Mouse (Mus musculus): ENCODE results near the gene Uba52. TPM values are rescaled to one million over a fixed set of nuclear protein-coding genes. Genes with fewer than 3 reads are reported as not detected.

The Uba52 gene
- polyA plus RNA-seq, 1 experiment from 2014 or later, result 891 TPM

DNA sequence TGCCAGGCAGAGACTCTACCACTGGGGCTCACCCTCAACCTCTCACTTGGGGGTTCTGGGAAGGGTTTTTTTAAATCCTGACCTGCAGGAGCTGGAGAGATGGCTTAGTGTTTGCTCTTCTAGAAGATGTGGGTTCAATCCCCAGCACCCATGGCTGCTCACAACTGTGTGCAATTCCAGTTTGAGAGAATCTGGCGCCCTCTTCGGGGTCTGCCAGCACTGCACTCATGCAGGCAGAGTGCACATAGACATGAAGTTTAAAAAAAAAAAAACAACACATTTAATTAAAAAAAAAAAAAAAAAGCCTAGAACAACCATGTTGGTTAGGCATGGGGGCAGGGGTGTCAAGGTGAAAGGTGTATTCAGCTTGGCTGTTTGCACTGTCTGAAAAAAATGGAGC lies 19.7 kb upstream of the Uba52 start:
- Histone ChIP-seq H3K36me3 (peaks cover 60% of the 10 kb centered on the region), H3K27me3 (no peaks in the 10 kb centered on the region), H3K9ac (replicated peaks) (no peak overlapping the region), H3K27ac (no peak overlapping the region), H3K9me3 (no peaks in the 10 kb centered on the region), H3K4me1 (replicated peaks) (peaks cover 20% of the 10 kb centered on the region), H3K4me2 (no peak overlapping the region), H3K4me3 (replicated peaks) (no peak overlapping the region)
- no peak for ATAC-seq (ENCODE audit: insufficient number of reproducible peaks, insufficient read depth, low FRiP score, low TSS enrichment, low read depth)
- WGBS, result 100% methylated on average over 2 of the region's 2 CpGs

DNA sequence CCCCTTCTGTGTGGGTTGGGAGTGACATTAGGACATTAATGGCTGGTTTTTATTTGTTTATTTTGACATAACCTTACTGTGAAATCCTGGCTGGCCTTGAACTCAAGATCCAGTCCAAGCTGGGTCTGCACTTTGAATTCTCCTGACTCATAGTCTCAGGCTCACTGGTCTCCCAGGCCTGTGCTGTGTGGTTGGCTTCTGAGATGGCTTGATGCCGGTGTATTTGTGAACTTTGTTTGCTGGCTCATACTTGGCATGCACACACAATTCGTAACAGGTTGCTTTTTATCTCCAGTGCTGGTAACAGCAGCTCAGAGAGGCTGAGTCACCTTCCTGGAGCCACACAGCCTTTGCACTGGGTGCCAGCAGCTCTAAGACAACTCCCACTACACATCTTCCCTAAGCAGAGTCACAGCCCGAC lies 19.1 kb upstream of the Uba52 start:
- no peak for ATAC-seq (ENCODE audit: insufficient number of reproducible peaks, insufficient read depth, low FRiP score, low TSS enrichment, low read depth)
- Histone ChIP-seq H3K36me3 (peaks cover 54% of the 10 kb centered on the region), H3K9me3 (no peaks in the 10 kb centered on the region), H3K9ac (replicated peaks) (no peak overlapping the region), H3K27ac (no peak overlapping the region), H3K4me3 (replicated peaks) (no peak overlapping the region), H3K27me3 (no peaks in the 10 kb centered on the region), H3K4me1 (replicated peaks) (peaks cover 20% of the 10 kb centered on the region), H3K4me2 (no peak overlapping the region)
- 93% methylated on average over 3 of the region's 3 CpGs for WGBS

DNA sequence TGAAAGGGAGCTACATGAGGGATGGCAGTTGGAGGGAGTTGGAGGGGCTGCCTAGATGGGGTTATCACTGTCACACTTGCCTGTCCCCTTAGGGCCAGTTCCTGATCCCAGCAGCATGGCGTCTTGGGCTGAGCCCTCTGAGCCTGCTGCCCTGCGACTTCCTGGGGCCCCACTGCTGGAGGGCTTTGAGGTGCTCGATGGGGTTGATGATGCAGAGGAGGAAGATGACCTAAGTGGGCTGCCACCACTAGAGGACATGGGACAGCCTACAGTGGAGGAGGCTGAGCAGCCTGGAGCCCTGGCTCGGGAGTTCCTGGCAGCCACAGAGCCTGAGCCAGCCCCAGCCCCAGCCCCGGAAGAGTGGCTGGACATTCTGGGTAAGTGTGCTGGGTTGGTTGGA lies 18.7 kb upstream of the Uba52 start:
- no peak overlapping the region for H3K4me3 ChIP-seq (replicated peaks)
- peaks cover 50% of the 10 kb centered on the region for H3K36me3 ChIP-seq
- no peak for ATAC-seq (ENCODE audit: insufficient number of reproducible peaks, insufficient read depth, low FRiP score, low TSS enrichment, low read depth)

DNA sequence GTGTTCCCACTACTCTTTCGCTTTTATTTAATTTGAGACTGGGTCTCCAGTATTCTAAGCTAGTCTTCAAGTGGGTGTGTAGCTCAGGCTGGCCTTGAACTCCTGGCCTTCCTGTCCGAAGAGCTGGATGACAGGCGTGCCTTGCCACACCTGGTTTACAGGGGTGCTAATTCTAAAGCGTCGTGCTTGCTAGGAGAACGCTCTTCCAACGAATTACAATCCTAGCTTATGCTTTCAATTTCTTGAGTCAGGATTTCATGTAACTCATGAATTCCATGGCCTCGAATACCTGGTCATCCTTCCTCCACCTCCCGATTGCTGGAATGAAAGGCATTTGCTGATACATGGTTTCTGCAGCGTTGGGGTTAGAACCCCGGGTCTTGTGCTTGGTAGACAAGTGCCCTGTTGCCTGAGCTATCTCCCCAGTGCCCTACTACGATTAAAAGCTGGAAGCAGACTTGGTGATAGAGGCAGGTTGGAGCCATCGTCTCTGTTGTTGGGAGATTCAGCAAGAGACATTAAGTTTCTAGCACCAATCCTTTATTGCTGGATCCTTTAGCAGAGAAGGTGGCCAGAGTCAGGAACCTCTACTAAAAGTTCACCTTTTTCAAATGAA lies 17.7 kb upstream of the Uba52 start:
- Histone ChIP-seq H3K9me3 (no peaks in the 10 kb centered on the region), H3K4me2 (peak overlapping the region; percentile 79), H3K27me3 (no peaks in the 10 kb centered on the region), H3K4me3 (replicated peaks) (peak overlapping the region; percentile 78), H3K27ac (peak overlapping the region; percentile 88; the same call in 1 of the 2 replicates), H3K36me3 (peaks cover 40% of the 10 kb centered on the region), H3K4me1 (replicated peaks) (peaks cover 20% of the 10 kb centered on the region), H3K9ac (replicated peaks) (peak overlapping the region; percentile 97)
- WGBS, result 31% methylated on average over 13 of the region's 13 CpGs
- no peak for ATAC-seq (ENCODE audit: insufficient number of reproducible peaks, insufficient read depth, low FRiP score, low TSS enrichment, low read depth)

More for the DNA sequence above, 18.7 kb upstream of the Uba52 start:
- Histone ChIP-seq H3K27me3 (no peaks in the 10 kb centered on the region), H3K9me3 (no peaks in the 10 kb centered on the region), H3K4me2 (peak overlapping the region; percentile 13; the same call in 1 of the 2 replicates), H3K9ac (replicated peaks) (no peak overlapping the region), H3K4me1 (replicated peaks) (peaks cover 20% of the 10 kb centered on the region), H3K27ac (no peak overlapping the region)
- WGBS, result 78% methylated on average over 5 of the region's 5 CpGs

DNA sequence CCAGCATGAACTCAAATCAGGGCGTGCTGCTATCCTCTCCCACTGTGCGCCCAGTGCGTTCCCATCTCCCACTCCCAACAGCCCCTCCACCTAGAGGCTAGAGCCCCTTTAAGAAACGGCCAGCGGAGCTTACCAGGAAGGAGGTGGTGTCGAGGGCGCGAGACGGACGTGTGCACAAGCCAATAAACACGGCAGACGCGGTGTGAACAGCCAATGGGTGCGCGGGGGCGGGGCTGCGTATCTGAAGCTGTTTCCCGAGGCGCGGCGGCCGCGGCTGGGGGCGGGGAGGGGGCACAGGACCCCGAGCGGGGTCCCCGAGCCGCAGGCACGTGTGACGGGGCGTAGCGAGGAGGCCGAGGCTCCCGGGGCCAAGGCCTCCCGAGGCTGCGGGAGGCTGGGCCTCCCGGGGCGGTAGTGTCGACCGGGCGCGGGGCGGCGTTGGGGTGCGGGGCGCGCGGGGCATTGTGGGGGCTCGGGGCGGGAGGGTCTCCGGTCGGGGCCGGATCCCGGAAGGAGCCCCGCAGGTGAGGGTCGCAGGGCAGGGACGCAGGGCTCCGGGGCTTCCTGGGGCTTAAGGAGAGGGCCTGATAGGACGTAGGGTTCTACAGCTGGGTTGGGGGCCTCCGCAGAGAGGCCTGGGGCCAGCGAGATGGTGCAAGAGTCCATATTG lies 17.0 kb upstream of the Uba52 start, which contains the start of the genes Fkbp8 and Kxd1:
Gene Fkbp8, plus strand, starts transcription at position 213 of the 670 bp plus-strand sequence.
Gene Kxd1, minus strand, starts transcription at position 445 of the 670 bp plus-strand sequence.
- H3K27me3 ChIP-seq, result no peaks in the 10 kb centered on the region
- peak within 1 kb of the TSS; percentile 97 for H3K9ac ChIP-seq (replicated peaks)
- WGBS, result under 1% methylated on average over 51 of the region's 61 CpGs
- ATAC-seq (ENCODE audit: insufficient number of reproducible peaks, insufficient read depth, low FRiP score, low TSS enrichment, low read depth), result peak; percentile 88
- H3K4me3 ChIP-seq (replicated peaks), result peak within 1 kb of the TSS; percentile 78
- H3K4me2 ChIP-seq, result peak within 1 kb of the TSS; percentile 79
- peaks cover 20% of the 10 kb centered on the region for H3K4me1 ChIP-seq (replicated peaks)
- H3K27ac ChIP-seq, result peak within 1 kb of the TSS; percentile 88
- peaks cover 33% of the 10 kb centered on the region for H3K36me3 ChIP-seq
- no peaks in the 10 kb centered on the region for H3K9me3 ChIP-seq

- Histone ChIP-seq H3K27me3 (no peaks in the 10 kb centered on the region), H3K36me3 (peaks cover 28% of the 10 kb centered on the region), H3K4me3 (replicated peaks) (peak overlapping the region; percentile 78), H3K9ac (replicated peaks) (peak overlapping the region; percentile 97), H3K27ac (peak overlapping the region; percentile 88; the same call in 1 of the 2 replicates), H3K4me2 (peak overlapping the region; percentile 79), H3K9me3 (no peaks in the 10 kb centered on the region), H3K4me1 (replicated peaks) (peaks cover 25% of the 10 kb centered on the region)
- ATAC-seq (ENCODE audit: insufficient number of reproducible peaks, insufficient read depth, low FRiP score, low TSS enrichment, low read depth), result no peak
- WGBS, result 1% methylated on average over 8 of the region's 8 CpGs
Observed at GRCm38 (mm10) chr8:70527111-70527511, 16.5 kb upstream of the Uba52 start.

DNA sequence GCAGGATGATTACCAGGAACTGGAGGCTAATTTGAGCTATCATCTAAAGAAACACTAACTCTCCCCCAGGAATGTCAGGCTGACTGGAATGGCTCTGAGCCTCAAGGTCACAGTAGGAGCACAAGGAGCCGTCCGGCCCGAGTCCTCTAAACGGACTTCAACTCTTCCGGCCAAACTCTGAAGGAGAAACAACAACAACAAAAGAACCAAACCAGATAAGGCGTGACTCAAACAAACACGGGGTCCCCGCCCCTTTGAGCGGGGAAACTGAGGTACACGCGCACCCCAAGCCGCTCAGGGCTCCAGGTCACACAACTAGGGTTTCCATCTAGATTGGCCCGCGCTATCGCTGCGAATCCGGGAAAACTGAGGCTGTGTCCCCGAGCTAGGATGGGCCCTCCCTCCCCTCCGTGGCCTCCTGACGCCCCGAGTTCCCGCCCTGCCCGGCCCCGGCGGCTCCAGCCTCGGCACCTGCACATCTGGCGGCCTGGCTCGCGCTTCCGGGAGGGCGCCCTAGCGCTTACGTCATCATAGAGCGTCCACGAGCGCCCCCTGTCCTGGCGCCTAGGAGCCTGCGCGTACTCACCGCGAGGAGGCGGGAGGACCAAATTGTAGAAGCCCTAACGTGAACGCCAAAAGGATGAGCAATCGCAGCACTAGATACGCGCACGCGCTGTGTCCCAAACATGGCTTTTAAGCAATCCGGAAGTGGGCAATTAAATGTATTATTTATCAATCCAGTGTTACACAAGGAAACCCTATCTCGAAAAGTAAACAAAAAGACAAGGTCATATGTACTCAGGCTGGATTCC lies 12.2 kb upstream of the Uba52 start:
- peak; percentile 77 for ATAC-seq (ENCODE audit: insufficient number of reproducible peaks, insufficient read depth, low FRiP score, low TSS enrichment, low read depth)
- Histone ChIP-seq H3K4me3 (replicated peaks) (peak overlapping the region; percentile 75), H3K9me3 (no peaks in the 10 kb centered on the region), H3K4me1 (replicated peaks) (peaks cover 16% of the 10 kb centered on the region), H3K27me3 (no peaks in the 10 kb centered on the region), H3K36me3 (peaks cover 13% of the 10 kb centered on the region), H3K4me2 (peak overlapping the region; percentile 81), H3K27ac (peak overlapping the region; percentile 85), H3K9ac (replicated peaks) (peak overlapping the region; percentile 78)
- under 1% methylated on average over 49 of the region's 51 CpGs for WGBS

GRCm38 (mm10) chr8:70519606-70520005 lies 9.0 kb upstream of the Uba52 start:
- Histone ChIP-seq H3K27ac (no peak overlapping the region), H3K9ac (replicated peaks) (no peak overlapping the region), H3K27me3 (no peaks in the 10 kb centered on the region), H3K9me3 (no peaks in the 10 kb centered on the region), H3K4me3 (replicated peaks) (no peak overlapping the region), H3K4me2 (no peak overlapping the region), H3K36me3 (peaks cover 31% of the 10 kb centered on the region), H3K4me1 (replicated peaks) (peaks cover 8% of the 10 kb centered on the region)
- 71% methylated on average over 2 of the region's 2 CpGs for WGBS
- no peak for ATAC-seq (ENCODE audit: insufficient number of reproducible peaks, insufficient read depth, low FRiP score, low TSS enrichment, low read depth)

GRCm38 (mm10) chr8:70519043-70519442 lies 8.4 kb upstream of the Uba52 start:
- H3K36me3 ChIP-seq, result peaks cover 35% of the 10 kb centered on the region
- 91% methylated on average over 6 of the region's 6 CpGs for WGBS
- no peak overlapping the region for H3K27ac ChIP-seq
- H3K4me2 ChIP-seq, result no peak overlapping the region
- no peak overlapping the region for H3K4me3 ChIP-seq (replicated peaks)
- peaks cover 8% of the 10 kb centered on the region for H3K4me1 ChIP-seq (replicated peaks)
- no peak overlapping the region for H3K9ac ChIP-seq (replicated peaks)
- H3K27me3 ChIP-seq, result no peaks in the 10 kb centered on the region
- no peak for ATAC-seq (ENCODE audit: insufficient number of reproducible peaks, insufficient read depth, low FRiP score, low TSS enrichment, low read depth)
- no peaks in the 10 kb centered on the region for H3K9me3 ChIP-seq

GRCm38 (mm10) chr8:70517940-70518643 lies 7.5 kb upstream of the Uba52 start:
- Histone ChIP-seq H3K9me3 (no peaks in the 10 kb centered on the region), H3K4me2 (no peak overlapping the region), H3K4me1 (replicated peaks) (peaks cover 8% of the 10 kb centered on the region), H3K36me3 (peaks cover 44% of the 10 kb centered on the region), H3K4me3 (replicated peaks) (no peak overlapping the region), H3K27me3 (no peaks in the 10 kb centered on the region), H3K27ac (no peak overlapping the region), H3K9ac (replicated peaks) (no peak overlapping the region)
- 68% methylated on average over 10 of the region's 10 CpGs for WGBS
- no peak for ATAC-seq (ENCODE audit: insufficient number of reproducible peaks, insufficient read depth, low FRiP score, low TSS enrichment, low read depth)
